ENCODE assay signal across 9 mouse cellular contexts in the genomic region with DNA sequence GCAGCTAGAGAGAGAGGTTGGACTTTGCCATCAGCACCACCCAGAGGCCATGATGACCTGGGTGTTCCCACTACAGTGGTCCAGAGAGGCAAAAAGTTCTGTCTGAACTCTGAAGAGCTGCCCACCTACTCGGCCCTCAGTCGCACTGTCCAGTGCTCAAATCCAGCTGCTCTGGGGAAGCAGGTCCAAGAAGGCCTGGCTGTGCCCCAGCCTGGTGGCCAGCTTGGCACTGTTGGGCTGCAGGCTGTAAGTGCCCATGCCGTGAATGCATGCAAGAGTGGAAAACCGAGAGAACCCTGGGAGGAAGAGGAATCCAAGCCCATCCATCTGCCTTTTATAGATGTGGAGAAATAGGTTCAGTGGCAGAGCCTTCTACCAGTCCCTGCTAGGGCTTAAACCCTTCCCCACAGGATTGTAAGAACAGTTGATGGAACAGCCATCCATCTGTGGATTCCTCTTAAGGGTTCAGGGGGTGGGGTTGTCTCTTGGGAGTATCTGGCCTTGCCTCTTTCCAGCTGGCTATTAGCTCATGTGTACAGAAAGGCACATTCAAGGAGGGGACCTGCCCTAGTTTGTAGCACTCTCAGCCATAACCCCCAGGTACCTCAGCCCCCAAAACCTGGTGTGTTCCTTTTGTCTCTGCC. TPM values are rescaled to one million over a fixed set of nuclear protein-coding genes. Genes with fewer than 3 reads are reported as not detected.
DNase-seq lines count a peak whose midpoint lies in the region; ATAC-seq and TF ChIP-seq lines count a peak whose summit lies in the region.
"Had no signal": no experiment of that assay in that cellular context is flagged by ENCODE, and none has a peak within 500 bp of the region (broad histone marks: within the 10 kb centered on the region; RNA-seq: fewer than 3 reads in every experiment).

No protein-coding gene starts in this region.

- H3K9ac ChIP-seq in heart, embryonic 11.5 days (ENCODE audit: low read depth, low read length) = 0 out of 2 replicates have a peak overlapping the region, but pooled peaks have one; percentile 16
- H3K9ac ChIP-seq in limb, embryonic 13.5 days = peak overlapping the region; percentile 54

- DNase-seq in 3T3-L1 (ENCODE audit: low read depth, low spot score) (peak; percentile 47), R1 (ENCODE audit: low read depth, low spot score) (peak; percentile 76)
- no peak for DNase-seq in adrenal gland, adult 2 months
- DNase-seq in right cerebral cortex, postnatal 14 days = no peak
- no peak for DNase-seq in spleen, postnatal 4 days (ENCODE audit: low spot score in 2 of 2)
- no peak for DNase-seq in left cerebral cortex, adult 2 months (ENCODE audit: extremely low spot score in 1 of 2, low spot score in 2 of 2)

- ATAC-seq in heart, embryonic 11.5 days (replicated peaks; ENCODE audit: insufficient number of reproducible peaks, low FRiP score, low TSS enrichment) = no peak
- peak; percentile 38; the same call in 1 of the 2 replicates for ATAC-seq in limb, embryonic 13.5 days (ENCODE audit: low FRiP score, low read depth)

- peaks cover 8% of the 10 kb centered on the region for H3K27me3 ChIP-seq in heart, embryonic 11.5 days (ENCODE audit: control insufficient read depth, insufficient read depth, low read length)
- H3K27me3 ChIP-seq in limb, embryonic 13.5 days = peaks cover 48% of the 10 kb centered on the region

- 69% methylated on average over 4 of the region's 4 CpGs for whole genome bisulfite sequencing in heart, embryonic 11.5 days (ENCODE audit: insufficient replicate concordance)
- 56% methylated on average over 4 of the region's 4 CpGs for WGBS in limb, embryonic 13.5 days

- no peaks in the 10 kb centered on the region for H3K36me3 ChIP-seq in heart, embryonic 11.5 days (ENCODE audit: control insufficient read depth, insufficient read depth, low read length)
- no peaks in the 10 kb centered on the region for H3K36me3 ChIP-seq in limb, embryonic 13.5 days

- TF ChIP-seq CTCF in left cerebral cortex, adult 2 months (IDR thresholded peaks at IDR 0.05) = no peak

- H3K4me2 ChIP-seq in heart, embryonic 11.5 days = peak overlapping the region; percentile 9; the same call in 1 of the 2 replicates
- H3K4me2 ChIP-seq in limb, embryonic 13.5 days (replicated peaks) = peak overlapping the region; percentile 56

- peaks cover 11% of the 10 kb centered on the region; the same call in 1 of the 2 replicates for H3K4me1 ChIP-seq in heart, embryonic 11.5 days (ENCODE audit: control insufficient read depth, insufficient read depth, low read length)
- H3K4me1 ChIP-seq in limb, embryonic 13.5 days = peaks cover 45% of the 10 kb centered on the region

- no peaks in the 10 kb centered on the region for H3K9me3 ChIP-seq in heart, embryonic 11.5 days (replicated peaks; ENCODE audit: control insufficient read depth, low read length)
- H3K9me3 ChIP-seq in limb, embryonic 13.5 days = no peaks in the 10 kb centered on the region

- no peak overlapping the region for H3K27ac ChIP-seq in heart, embryonic 11.5 days (ENCODE audit: low read depth, low read length)
- peak overlapping the region; percentile 65; the same call in 1 of the 2 replicates for H3K27ac ChIP-seq in limb, embryonic 13.5 days
- no peak overlapping the region; the same call in 1 of the 2 replicates for H3K27ac ChIP-seq in left cerebral cortex, adult 2 months

- no peak overlapping the region for H3K4me3 ChIP-seq in heart, embryonic 11.5 days (ENCODE audit: low read depth, low read length)
- H3K4me3 ChIP-seq in limb, embryonic 13.5 days = peak overlapping the region; percentile 16
- H3K4me3 ChIP-seq in left cerebral cortex, adult 2 months = no peak overlapping the region

- intact Hi-C loops in left cerebral cortex, adult 2 months (cut with DNase I) = no loop called here

RNA-seq across cellular contexts. Expression of a gene that starts 2.1 kb away (rescaled TPM):
- polyA plus RNA-seq in heart, embryonic 11.5 days (2014; fragmentation: Nextera tagmentation; extraction: Ambion mirVana) = 0.79 and 0.97 TPM in 2 replicates
- polyA plus RNA-seq in limb, embryonic 13.5 days (2015; fragmentation: Nextera tagmentation; extraction: Ambion mirVana) = 7.7 and 8.1 TPM in 2 replicates
- 1 to 10 TPM; 2.1 to 9.2 TPM for total RNA-seq in adrenal gland, adult 2 months (2021)
- 0.79 and 2.9 TPM in 2 replicates for polyA plus RNA-seq in adrenal gland, adult 2 months (2012; rRNA removed)
- 10 to 100 TPM; 41.4 to 43.0 TPM for total RNA-seq in left cerebral cortex, adult 2 months (2021)
- total RNA-seq: hematopoietic stem cell, adult 5-6 weeks had no signal

RNA-seq across cellular contexts. Expression of a gene that starts 46.9 kb away (rescaled TPM):
- polyA plus RNA-seq in heart, embryonic 11.5 days (2014; fragmentation: Nextera tagmentation; extraction: Ambion mirVana) = 13.3 and 16.7 TPM in 2 replicates
- 12.3 and 13.3 TPM in 2 replicates for polyA plus RNA-seq in limb, embryonic 13.5 days (2015; fragmentation: Nextera tagmentation; extraction: Ambion mirVana)
- 10 to 100 TPM; 56.4 to 65.1 TPM for total RNA-seq in adrenal gland, adult 2 months (2021)
- polyA plus RNA-seq in adrenal gland, adult 2 months (2012; rRNA removed) = 134 and 138 TPM in 2 replicates
- 10 to 100 TPM; 13.3 to 15.7 TPM for total RNA-seq in left cerebral cortex, adult 2 months (2021)

Comparison
In these comparisons a context has a peak if more than half of its experiments do, and no peak if none do; other contexts are left out.
1. DNase-seq: peak in 3T3-L1 (single experiment) and R1 (single experiment); none in adrenal gland, adult 2 months (single experiment), right cerebral cortex, postnatal 14 days (single experiment), spleen, postnatal 4 days (0 of 2) and left cerebral cortex, adult 2 months (0 of 2).